Mouse (Mus musculus) small intestine, adult 2 months (tissue): Measurements from ENCODE around the gene Eapp.

Experiments
- CTCF ChIP-seq: fragments of 200-500 bp; IDR thresholded peaks from 2 replicates; pipeline ENCODE4 v1.5.1; 2012; ENCODE audit warnings: low read depth, mild to moderate bottlenecking, control low read depth, inconsistent platforms, low read length, moderate library complexity, mixed read lengths; ENCODE audit not compliant: insufficient replicate concordance, insufficient read length; ENCODE audit errors: extremely low read depth
- POLR2A ChIP-seq: fragments of 200-500 bp; IDR thresholded peaks from 2 replicates; pipeline ENCODE4 v1.6.1; 2012; ENCODE audit warnings: low read depth, mild to moderate bottlenecking, control low read depth, inconsistent platforms, low read length, moderate library complexity

DNA sequence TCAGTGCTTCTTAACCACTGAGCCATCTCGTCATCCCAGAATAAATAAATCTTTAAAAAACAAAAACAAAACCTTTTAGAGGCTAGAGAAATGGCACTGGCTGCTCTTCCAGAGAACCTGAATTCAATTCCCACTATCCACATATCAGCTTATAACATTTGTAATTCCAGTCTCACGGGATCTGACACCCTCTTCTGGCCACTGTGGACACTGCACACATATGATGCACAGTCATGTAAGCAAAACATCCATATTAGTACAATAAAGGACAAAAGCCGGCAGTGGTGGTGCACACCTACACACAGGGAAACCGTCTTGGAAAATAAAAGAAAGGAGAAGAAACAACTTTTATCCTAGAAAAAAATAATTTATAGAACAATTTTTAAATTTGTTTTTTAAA lies 20.3 kb downstream of the Eapp start:
- TF ChIP-seq CTCF (no peak), POLR2A (no peak)
